Mouse (Mus musculus) hindbrain, embryonic 14.5 days (tissue): ENCODE measurements around the gene Ttc27. TPM values are rescaled to one million over a fixed set of nuclear protein-coding genes. Genes with fewer than 3 reads are reported as not detected.

Experiments
- ATAC-seq: fragments of 200-750 bp; cut with Nextera tagmentation; 2 replicates; pipeline ENCODE4 v1.8.0; 2017; ENCODE audit warnings: moderate number of reproducible peaks, mild to moderate bottlenecking, moderate TSS enrichment, moderate library complexity; ENCODE audit not compliant: low FRiP score
- DNase-seq: peaks from one replicate; pipeline ENCODE4 v3.0.0-alpha.2; 2015; ENCODE audit warnings: low spot score
- H3K27ac ChIP-seq: fragments of 300-500 bp; sonication (generic); 2 replicates; pipeline ENCODE4 v1.5.1; 2014; ENCODE audit warnings: mild to moderate bottlenecking, moderate library complexity
- H3K27me3 ChIP-seq: fragments of 300-500 bp; sonication (generic); 2 replicates; pipeline ENCODE4 v1.6.1; 2014; ENCODE audit warnings: mild to moderate bottlenecking, low read length, mixed read lengths; ENCODE audit not compliant: control insufficient read depth, insufficient read depth
- H3K36me3 ChIP-seq: fragments of 300-500 bp; sonication (generic); replicated peaks from 2 replicates; pipeline ENCODE4 v1.6.1; 2014; ENCODE audit not compliant: control insufficient read depth, insufficient read depth
- H3K4me1 ChIP-seq: fragments of 300-500 bp; sonication (generic); replicated peaks from 2 replicates; pipeline ENCODE4 v1.6.1; 2014; ENCODE audit warnings: antibody characterized with exemption, low read length, mixed read lengths; ENCODE audit not compliant: control insufficient read depth, insufficient read depth
- H3K4me2 ChIP-seq: fragments of 300-500 bp; sonication (generic); replicated peaks from 2 replicates; pipeline ENCODE4 v1.6.1; 2014; ENCODE audit warnings: mild to moderate bottlenecking, moderate library complexity
- H3K4me3 ChIP-seq: fragments of 300-500 bp; sonication (generic); replicated peaks from 2 replicates; pipeline ENCODE4 v1.5.1; 2014; ENCODE audit warnings: mild to moderate bottlenecking, low read length
- H3K9ac ChIP-seq: fragments of 300-500 bp; sonication (generic); 2 replicates; pipeline ENCODE4 v1.6.1; 2014
- H3K9me3 ChIP-seq: fragments of 300-500 bp; sonication (generic); 2 replicates; pipeline ENCODE4 v1.6.1; 2016; ENCODE audit warnings: low read length; ENCODE audit not compliant: control insufficient read depth
- WGBS: fragments of 180-500 bp; shearing (Covaris S2); extraction: QIAGEN DNeasy Blood & Tissue Kit; methylation state at CpG from one replicate; pipeline ENCODE4 v1.1.7; 2014; 5-methylcytosine and 5-hydroxymethylcytosine counted together
- polyA plus RNA-seq: library from polyadenylated mRNA; unstranded; fragments of >200 nt; fragmentation: Nextera tagmentation; extraction: Ambion mirVana; gene quantifications from 2 replicates; pipeline ENCODE4 v1.2.1, GENCODE M21; 2014

The Ttc27 gene
- polyA plus RNA-seq, 1 experiment from 2014 or later = 21.2 TPM

DNA sequence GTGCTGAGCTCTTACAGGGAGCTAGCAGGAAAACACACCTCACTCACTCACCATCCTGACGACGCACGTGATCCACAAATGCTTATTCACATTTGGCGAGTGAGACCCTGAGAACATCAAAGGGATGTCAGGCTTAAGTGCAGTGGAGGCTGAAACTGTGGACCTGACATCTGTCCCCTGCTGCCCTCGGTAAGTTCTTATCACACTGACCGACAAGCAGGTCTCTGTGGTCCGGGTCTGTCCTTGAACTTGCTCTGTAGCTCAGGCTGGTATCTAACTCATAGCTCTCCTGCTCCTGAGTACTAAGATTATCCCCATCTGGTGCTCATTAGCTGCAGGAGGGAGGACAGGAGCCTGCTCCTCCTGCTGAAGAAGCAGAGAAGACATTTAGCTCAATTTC, 162.2 kb downstream of the Ttc27 start:
- no peak for ATAC-seq
- no peaks in the 10 kb centered on the region for H3K27me3 ChIP-seq
- H3K9me3 ChIP-seq = no peaks in the 10 kb centered on the region
- H3K9ac ChIP-seq = no peak overlapping the region
- no peak overlapping the region for H3K4me3 ChIP-seq
- WGBS = 82% methylated on average over 7 of the region's 7 CpGs
- H3K4me1 ChIP-seq = no peaks in the 10 kb centered on the region
- H3K4me2 ChIP-seq = no peak overlapping the region
- H3K27ac ChIP-seq = no peak overlapping the region
- no peak for DNase-seq
- no peaks in the 10 kb centered on the region for H3K36me3 ChIP-seq

DNA sequence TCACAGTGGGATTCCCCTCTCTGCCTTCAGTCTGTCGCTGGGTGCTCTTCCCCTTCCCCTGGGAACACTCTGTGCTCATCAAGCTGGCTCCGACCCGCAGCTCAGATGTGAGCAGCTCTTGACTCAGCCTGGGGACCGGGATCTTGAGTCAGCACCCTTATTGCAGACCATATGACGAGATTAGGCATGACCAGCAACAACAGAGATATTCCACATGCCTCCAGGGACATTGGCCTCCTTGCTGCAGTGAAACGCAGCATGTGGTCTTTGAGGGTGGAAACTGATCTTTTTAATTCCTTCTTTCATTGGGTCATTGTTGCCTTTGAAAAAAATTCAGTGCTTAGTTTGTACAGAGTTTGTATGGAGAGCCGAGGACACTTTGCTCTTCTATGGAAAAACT, 169.5 kb downstream of the Ttc27 start:
- Histone ChIP-seq H3K4me1 (no peaks in the 10 kb centered on the region), H3K36me3 (no peaks in the 10 kb centered on the region), H3K27ac (no peak overlapping the region), H3K4me3 (no peak overlapping the region), H3K9me3 (no peaks in the 10 kb centered on the region), H3K9ac (no peak overlapping the region), H3K4me2 (no peak overlapping the region), H3K27me3 (no peaks in the 10 kb centered on the region)
- ATAC-seq = no peak
- 71% methylated on average over 7 of the region's 7 CpGs for WGBS
- DNase-seq = no peak

DNA sequence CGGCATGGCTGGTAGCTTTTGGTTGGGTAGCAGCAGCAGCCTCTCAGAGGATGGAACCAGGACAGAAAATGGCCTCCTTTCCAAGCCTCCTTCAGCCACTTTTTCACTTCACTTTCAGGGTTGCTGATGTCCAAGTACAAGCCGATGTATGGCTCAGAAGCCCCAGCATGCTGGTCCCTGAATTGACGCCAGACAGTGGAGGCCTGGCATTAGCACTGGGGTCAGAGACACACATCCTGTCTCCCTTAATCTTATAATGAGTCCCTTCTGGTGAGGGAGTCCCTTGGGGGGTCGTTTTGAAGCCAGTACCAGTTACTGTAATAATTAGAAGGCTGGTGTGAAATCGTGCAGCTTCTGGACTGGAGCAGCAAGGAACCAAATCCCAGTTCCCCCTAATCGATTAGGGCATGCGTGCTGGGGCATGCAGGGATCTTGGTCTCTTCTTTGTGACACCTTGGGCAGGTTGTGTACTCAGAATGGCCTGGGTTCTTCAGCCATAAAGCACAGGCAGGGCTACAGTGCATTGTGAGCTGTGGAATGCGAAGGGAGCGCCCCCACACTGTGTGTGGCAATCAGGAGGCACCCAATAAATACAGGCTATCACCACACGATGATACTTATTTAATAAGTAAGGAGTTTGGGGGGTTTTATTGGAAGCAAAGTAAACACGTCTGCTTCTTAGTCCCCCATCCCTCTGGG, 171.5 kb downstream of the Ttc27 start:
- H3K36me3 ChIP-seq = no peaks in the 10 kb centered on the region
- no peak overlapping the region for H3K4me2 ChIP-seq
- no peak overlapping the region for H3K27ac ChIP-seq
- no peaks in the 10 kb centered on the region for H3K27me3 ChIP-seq
- WGBS = 71% methylated on average over 11 of the region's 11 CpGs
- H3K9me3 ChIP-seq = no peaks in the 10 kb centered on the region
- DNase-seq = no peak
- H3K9ac ChIP-seq = no peak overlapping the region
- ATAC-seq = no peak
- no peaks in the 10 kb centered on the region for H3K4me1 ChIP-seq
- no peak overlapping the region for H3K4me3 ChIP-seq

DNA sequence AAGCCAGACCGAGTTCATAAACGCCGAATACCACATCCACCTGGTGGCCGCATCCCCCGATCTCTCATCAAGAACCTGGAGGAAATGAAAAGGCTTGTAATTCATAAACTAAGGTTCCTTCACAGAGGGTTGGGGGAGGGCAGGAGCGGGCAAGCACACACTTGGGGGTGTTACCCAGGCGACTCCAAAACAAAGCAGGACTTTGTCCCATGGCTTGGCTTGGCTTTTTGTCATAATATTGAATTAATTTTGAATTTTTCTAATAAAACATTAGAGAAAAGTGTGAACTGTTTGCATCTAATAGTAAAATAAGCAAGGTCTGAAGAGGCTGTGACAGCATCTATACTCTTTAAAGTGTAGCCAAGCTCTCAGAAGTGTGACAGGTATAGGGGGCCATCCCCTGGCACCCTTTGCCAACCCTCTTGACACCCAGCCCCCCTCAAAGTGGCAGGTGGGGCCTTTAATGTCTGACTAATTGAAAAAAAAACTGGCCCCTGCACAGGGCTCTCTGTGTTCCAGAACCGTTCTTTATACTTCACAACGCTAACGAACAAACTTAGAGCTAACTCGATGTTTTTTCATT, 172.1 kb downstream of the Ttc27 start:
- Histone ChIP-seq H3K9me3 (no peaks in the 10 kb centered on the region), H3K9ac (no peak overlapping the region), H3K4me1 (no peaks in the 10 kb centered on the region), H3K4me3 (no peak overlapping the region), H3K27me3 (no peaks in the 10 kb centered on the region), H3K27ac (no peak overlapping the region), H3K36me3 (no peaks in the 10 kb centered on the region), H3K4me2 (no peak overlapping the region)
- WGBS = 89% methylated on average over 11 of the region's 11 CpGs
- ATAC-seq (no peak), DNase-seq (no peak)

DNA sequence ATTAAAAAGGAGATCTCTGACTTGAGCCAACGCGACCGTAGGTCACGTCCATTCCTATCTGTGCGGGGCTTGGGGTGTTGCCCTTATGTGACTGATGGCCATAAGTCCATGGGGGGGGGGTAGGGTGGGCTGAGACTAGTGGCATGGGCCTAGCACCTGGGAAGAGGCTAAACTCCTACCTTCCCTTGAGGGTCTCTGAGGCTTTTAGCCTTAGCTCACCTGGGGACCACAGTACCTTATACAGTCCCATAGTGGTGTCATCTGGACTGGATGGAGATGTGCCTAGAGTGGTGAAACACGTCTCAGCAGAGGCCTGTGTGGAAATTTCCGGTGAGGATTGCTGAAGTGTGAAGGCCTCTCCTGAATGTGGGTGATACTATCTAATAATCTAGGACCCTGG, 184.9 kb downstream of the Ttc27 start:
- H3K4me1 ChIP-seq = no peaks in the 10 kb centered on the region
- no peak overlapping the region for H3K9ac ChIP-seq
- no peak overlapping the region for H3K4me2 ChIP-seq
- 94% methylated on average over 7 of the region's 7 CpGs for WGBS
- H3K4me3 ChIP-seq = no peak overlapping the region
- no peaks in the 10 kb centered on the region for H3K27me3 ChIP-seq
- H3K9me3 ChIP-seq = no peaks in the 10 kb centered on the region
- DNase-seq (no peak), ATAC-seq (no peak)
- H3K27ac ChIP-seq = no peak overlapping the region
- no peaks in the 10 kb centered on the region for H3K36me3 ChIP-seq

DNA sequence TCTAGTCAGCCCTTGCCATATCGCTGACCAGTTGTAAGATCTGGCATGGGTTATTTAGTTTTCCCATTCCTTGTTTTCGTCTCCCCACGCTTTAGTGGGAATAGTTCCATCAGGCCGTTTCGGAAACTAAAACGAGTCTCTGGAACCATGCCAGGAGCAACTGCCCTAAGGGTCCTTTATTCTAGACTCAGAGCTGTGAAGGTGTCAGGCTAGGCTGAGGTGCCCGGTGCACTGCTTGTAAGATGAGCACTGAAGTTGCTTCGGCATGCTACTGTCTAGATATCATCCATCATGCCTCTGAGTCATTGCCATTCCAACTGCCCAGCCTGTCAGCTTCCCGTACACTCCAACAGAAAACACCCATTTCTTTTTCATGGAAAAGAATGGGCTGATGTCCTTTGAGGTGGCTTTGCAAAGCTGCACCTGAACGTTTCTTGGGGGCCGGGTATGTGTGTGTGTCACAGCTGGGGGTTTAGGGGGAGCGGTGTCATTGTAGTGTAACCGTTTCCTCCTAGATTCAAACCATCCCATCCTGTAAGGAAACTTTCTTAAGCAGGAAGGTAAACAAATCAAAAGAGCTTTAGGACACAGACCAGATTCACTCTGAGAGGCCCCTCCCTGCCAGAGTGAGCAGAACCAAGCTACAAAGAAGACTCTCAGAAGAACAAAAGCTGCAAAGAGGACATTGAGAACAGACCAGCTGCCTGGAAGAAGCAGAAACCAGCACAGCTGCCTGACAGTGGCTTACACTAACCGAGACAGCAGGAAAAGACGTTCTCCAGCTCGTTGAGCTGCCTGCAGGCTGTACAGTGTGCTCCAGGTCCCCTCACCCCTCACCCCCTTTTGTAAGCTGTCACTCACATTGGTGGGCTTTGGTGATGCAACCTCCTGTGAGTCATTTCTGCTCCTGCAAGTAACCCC, 186.1 kb downstream of the Ttc27 start:
- no peak for ATAC-seq
- Histone ChIP-seq H3K9ac (no peak overlapping the region), H3K36me3 (no peaks in the 10 kb centered on the region), H3K4me1 (no peaks in the 10 kb centered on the region), H3K27ac (no peak overlapping the region), H3K4me3 (no peak overlapping the region), H3K9me3 (no peaks in the 10 kb centered on the region), H3K27me3 (no peaks in the 10 kb centered on the region), H3K4me2 (no peak overlapping the region)
- no peak for DNase-seq
- 62% methylated on average over 16 of the region's 16 CpGs for WGBS

DNA sequence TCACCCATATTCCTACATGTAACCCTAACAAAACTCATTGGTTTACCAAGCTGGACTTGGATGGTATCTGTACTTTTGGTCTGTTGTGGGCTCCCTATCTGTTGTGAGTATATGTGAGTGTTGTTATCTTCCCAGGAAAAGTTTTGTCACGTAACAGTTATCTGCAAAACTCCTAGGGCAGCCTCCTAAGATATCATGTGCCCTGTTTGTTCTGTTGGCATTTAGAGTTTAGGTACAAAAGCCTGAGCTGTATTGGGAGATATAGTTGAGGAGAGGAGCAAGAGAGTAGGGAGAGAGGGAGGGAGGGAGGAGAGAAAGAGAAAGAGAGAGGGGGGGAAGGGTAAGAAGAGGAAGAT, 186.8 kb downstream of the Ttc27 start:
- H3K4me3 ChIP-seq = no peak overlapping the region
- no peaks in the 10 kb centered on the region for H3K36me3 ChIP-seq
- H3K4me1 ChIP-seq = no peaks in the 10 kb centered on the region
- no peak for ATAC-seq
- H3K27ac ChIP-seq = no peak overlapping the region
- DNase-seq = no peak
- H3K9me3 ChIP-seq = no peaks in the 10 kb centered on the region
- H3K4me2 ChIP-seq = no peak overlapping the region
- H3K27me3 ChIP-seq = no peaks in the 10 kb centered on the region
- WGBS = 92% methylated on average over 1 of the region's 1 CpGs
- H3K9ac ChIP-seq = no peak overlapping the region

DNA sequence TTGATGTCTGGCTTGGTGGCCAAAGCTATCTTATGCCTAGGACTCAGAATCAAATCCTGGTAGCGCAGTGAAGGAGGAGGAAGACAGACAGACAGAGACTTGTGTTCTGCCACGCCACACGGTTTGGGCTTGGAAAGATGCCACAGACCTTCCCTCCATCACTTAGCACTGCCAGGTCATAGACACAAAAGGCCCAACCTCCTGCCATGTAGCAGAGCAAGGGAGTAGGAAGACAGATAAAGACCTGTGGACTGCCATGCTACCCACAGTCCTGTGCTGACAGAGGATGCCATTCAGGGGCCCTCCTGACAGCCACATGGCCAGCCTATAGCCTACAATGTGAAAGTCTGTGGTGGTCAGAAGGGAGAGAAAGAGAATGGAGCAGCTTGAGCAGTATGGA, 187.4 kb downstream of the Ttc27 start:
- Histone ChIP-seq H3K9ac (no peak overlapping the region), H3K4me2 (no peak overlapping the region), H3K27me3 (no peaks in the 10 kb centered on the region), H3K4me1 (no peaks in the 10 kb centered on the region), H3K4me3 (no peak overlapping the region), H3K36me3 (no peaks in the 10 kb centered on the region), H3K9me3 (no peaks in the 10 kb centered on the region), H3K27ac (no peak overlapping the region)
- 88% methylated on average over 3 of the region's 3 CpGs for WGBS
- ATAC-seq (no peak), DNase-seq (no peak)

DNA sequence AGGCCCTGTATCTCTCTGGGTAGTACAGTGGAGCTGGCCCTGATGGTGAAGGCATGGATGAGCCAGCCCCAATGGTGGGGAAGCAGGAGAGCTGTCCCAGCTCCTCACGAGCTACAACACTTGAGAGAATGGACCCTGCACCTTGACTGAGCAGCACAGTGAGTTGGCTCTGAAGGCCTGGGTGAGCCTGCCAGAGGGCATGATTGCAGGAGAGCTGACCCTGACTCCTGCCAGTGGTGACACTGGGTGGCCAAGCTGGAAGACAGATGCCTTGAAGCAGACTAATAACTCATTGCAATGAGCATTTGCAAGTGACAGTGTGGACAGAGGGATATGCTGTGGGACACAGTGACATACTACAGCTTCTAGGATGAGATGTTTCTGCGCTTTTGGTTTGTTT, 195.5 kb downstream of the Ttc27 start:
- no peaks in the 10 kb centered on the region for H3K4me1 ChIP-seq
- H3K9ac ChIP-seq = no peak overlapping the region
- H3K27me3 ChIP-seq = no peaks in the 10 kb centered on the region
- H3K27ac ChIP-seq = no peak overlapping the region
- no peaks in the 10 kb centered on the region for H3K36me3 ChIP-seq
- ATAC-seq (no peak), DNase-seq (no peak)
- H3K9me3 ChIP-seq = 0 out of 2 replicates have a peak, but pooled peaks cover 5% of the 10 kb centered on the region
- H3K4me2 ChIP-seq = no peak overlapping the region
- 95% methylated on average over 2 of the region's 2 CpGs for WGBS
- no peak overlapping the region for H3K4me3 ChIP-seq
